Mouse (Mus musculus) kidney, postnatal 0 days (tissue): ENCODE results near the gene Cdc27. TPM values are rescaled to one million over a fixed set of nuclear protein-coding genes. Genes with fewer than 3 reads are reported as not detected.

Source experiments
- ATAC-seq: fragments of 200-750 bp; cut with Nextera tagmentation; replicated peaks from 2 replicates; pipeline ENCODE4 v1.8.0; 2017; ENCODE audit warnings: low read depth, moderate number of reproducible peaks, moderate TSS enrichment, moderate library complexity; ENCODE audit not compliant: low FRiP score
- DNase-seq: peaks from one replicate; pipeline ENCODE4 v3.0.0-alpha.2; 2016; ENCODE audit warnings: low spot score
- H3K27ac ChIP-seq: fragments of 300-500 bp; sonication (generic); 2 replicates; pipeline ENCODE4 v1.5.1; 2014; ENCODE audit warnings: mild to moderate bottlenecking
- H3K27me3 ChIP-seq: fragments of 300-500 bp; sonication (generic); 2 replicates; pipeline ENCODE4 v1.6.1; 2014; ENCODE audit warnings: low read length, mixed read lengths; ENCODE audit not compliant: insufficient read depth
- H3K36me3 ChIP-seq: fragments of 300-500 bp; sonication (generic); 2 replicates; pipeline ENCODE4 v1.6.1; 2014; ENCODE audit warnings: low read length, mixed read lengths; ENCODE audit not compliant: insufficient read depth
- H3K4me1 ChIP-seq: fragments of 300-500 bp; sonication (generic); replicated peaks from 2 replicates; pipeline ENCODE4 v1.6.1; 2014; ENCODE audit warnings: antibody characterized with exemption, low read length, mixed read lengths; ENCODE audit not compliant: insufficient read depth
- H3K4me2 ChIP-seq: fragments of 300-500 bp; sonication (generic); 2 replicates; pipeline ENCODE4 v1.6.1; 2014; ENCODE audit warnings: mild to moderate bottlenecking, low read length, moderate library complexity, mixed read lengths
- H3K4me3 ChIP-seq: fragments of 300-500 bp; sonication (generic); replicated peaks from 2 replicates; pipeline ENCODE4 v1.5.1; 2014; ENCODE audit warnings: low read depth, low read length
- H3K9ac ChIP-seq: fragments of 300-500 bp; sonication (generic); 2 replicates; pipeline ENCODE4 v1.6.1; 2014; ENCODE audit warnings: low read depth, low read length
- H3K9me3 ChIP-seq: fragments of 300-500 bp; sonication (generic); replicated peaks from 2 replicates; pipeline ENCODE4 v1.6.1; 2016; ENCODE audit warnings: low read length, inconsistent platforms, mixed read lengths
- CTCF ChIP-seq: IDR thresholded peaks from 2 replicates; pipeline ENCODE4 v1.5.1; 2016; ENCODE audit warnings: antibody characterized with exemption, low read depth, mild to moderate bottlenecking, moderate library complexity
- WGBS: fragments of 180-500 bp; shearing (Covaris S2); extraction: QIAGEN DNeasy Blood & Tissue Kit; methylation state at CpG from one replicate; pipeline ENCODE4 v1.1.7; 2014; 5-methylcytosine and 5-hydroxymethylcytosine counted together
- polyA plus RNA-seq: library from polyadenylated mRNA; unstranded; fragments of >200 nt; fragmentation: Nextera tagmentation; extraction: Ambion mirVana; gene quantifications from 2 replicates; pipeline ENCODE4 v1.2.1, GENCODE M21; 2015

Gene Cdc27
- polyA plus RNA-seq, 1 experiment from 2014 or later: 27.8 TPM

GRCm38 (mm10) chr11:104458507-104458906, 91.9 kb downstream of the Cdc27 start:
- Histone ChIP-seq H3K27me3 (no peaks in the 10 kb centered on the region), H3K36me3 (no peaks in the 10 kb centered on the region), H3K27ac (no peak overlapping the region), H3K9ac (no peak overlapping the region), H3K4me3 (no peak overlapping the region), H3K4me2 (no peak overlapping the region), H3K4me1 (no peaks in the 10 kb centered on the region), H3K9me3 (no peaks in the 10 kb centered on the region)
- DNase-seq: no peak
- ATAC-seq: no peak
- WGBS: 71% methylated on average over 2 of the region's 2 CpGs
- peak; percentile 26; the same call in 1 of the 2 replicates for TF ChIP-seq CTCF

Other genes with a start within 250 kb of the Cdc27 start
- gene Kansl1, start 81.8 kb downstream of the Cdc27 start, polyA plus RNA-seq: 17.1 and 17.5 TPM in 2 replicates
- 2.5 and 2.6 TPM in 2 replicates for gene Myl4, start within 50 bp of the Cdc27 start, polyA plus RNA-seq
- gene Itgb3, start 57.4 kb upstream of the Cdc27 start, polyA plus RNA-seq: 0.95 and 1.2 TPM in 2 replicates
- 0.01 TPM in 2 replicates for gene Gm11639, start 135.1 kb upstream of the Cdc27 start, polyA plus RNA-seq